Mouse (Mus musculus) kidney, postnatal 0 days (tissue): ENCODE results near the gene Atp11c. TPM values are rescaled to one million over a fixed set of nuclear protein-coding genes. Genes with fewer than 3 reads are reported as not detected.

ENCODE experiments used
- ATAC-seq: fragments of 200-750 bp; cut with Nextera tagmentation; replicated peaks from 2 replicates; pipeline ENCODE4 v1.8.0; 2017; ENCODE audit warnings: low read depth, moderate number of reproducible peaks, moderate TSS enrichment, moderate library complexity; ENCODE audit not compliant: low FRiP score
- DNase-seq: peaks from one replicate; pipeline ENCODE4 v3.0.0-alpha.2; 2016; ENCODE audit warnings: low spot score
- H3K27ac ChIP-seq: fragments of 300-500 bp; sonication (generic); 2 replicates; pipeline ENCODE4 v1.5.1; 2014; ENCODE audit warnings: mild to moderate bottlenecking
- H3K27me3 ChIP-seq: fragments of 300-500 bp; sonication (generic); 2 replicates; pipeline ENCODE4 v1.6.1; 2014; ENCODE audit warnings: low read length, mixed read lengths; ENCODE audit not compliant: insufficient read depth
- H3K36me3 ChIP-seq: fragments of 300-500 bp; sonication (generic); 2 replicates; pipeline ENCODE4 v1.6.1; 2014; ENCODE audit warnings: low read length, mixed read lengths; ENCODE audit not compliant: insufficient read depth
- H3K4me1 ChIP-seq: fragments of 300-500 bp; sonication (generic); replicated peaks from 2 replicates; pipeline ENCODE4 v1.6.1; 2014; ENCODE audit warnings: antibody characterized with exemption, low read length, mixed read lengths; ENCODE audit not compliant: insufficient read depth
- H3K4me2 ChIP-seq: fragments of 300-500 bp; sonication (generic); 2 replicates; pipeline ENCODE4 v1.6.1; 2014; ENCODE audit warnings: mild to moderate bottlenecking, low read length, moderate library complexity, mixed read lengths
- H3K4me3 ChIP-seq: fragments of 300-500 bp; sonication (generic); replicated peaks from 2 replicates; pipeline ENCODE4 v1.5.1; 2014; ENCODE audit warnings: low read depth, low read length
- H3K9ac ChIP-seq: fragments of 300-500 bp; sonication (generic); 2 replicates; pipeline ENCODE4 v1.6.1; 2014; ENCODE audit warnings: low read depth, low read length
- H3K9me3 ChIP-seq: fragments of 300-500 bp; sonication (generic); replicated peaks from 2 replicates; pipeline ENCODE4 v1.6.1; 2016; ENCODE audit warnings: low read length, inconsistent platforms, mixed read lengths
- CTCF ChIP-seq: IDR thresholded peaks from 2 replicates; pipeline ENCODE4 v1.5.1; 2016; ENCODE audit warnings: antibody characterized with exemption, low read depth, mild to moderate bottlenecking, moderate library complexity
- WGBS: fragments of 180-500 bp; shearing (Covaris S2); extraction: QIAGEN DNeasy Blood & Tissue Kit; methylation state at CpG from one replicate; pipeline ENCODE4 v1.1.7; 2014; 5-methylcytosine and 5-hydroxymethylcytosine counted together
- polyA plus RNA-seq: library from polyadenylated mRNA; unstranded; fragments of >200 nt; fragmentation: Nextera tagmentation; extraction: Ambion mirVana; gene quantifications from 2 replicates; pipeline ENCODE4 v1.2.1, GENCODE M21; 2015

Gene Atp11c
- polyA plus RNA-seq, 1 experiment from 2014 or later = 6.9 TPM

- Histone ChIP-seq H3K27ac (peak overlapping the region; percentile 95), H3K4me2 (peak overlapping the region; percentile 62), H3K9ac (peak overlapping the region; percentile 90), H3K9me3 (no peaks in the 10 kb centered on the region), H3K4me3 (peak overlapping the region; percentile 66), H3K4me1 (no peaks in the 10 kb centered on the region), H3K27me3 (no peaks in the 10 kb centered on the region), H3K36me3 (no peaks in the 10 kb centered on the region)
- DNase-seq (peak; percentile 59), ATAC-seq (peak; percentile 87)
- 23% methylated on average over 54 of the region's 126 CpGs for WGBS
- TF ChIP-seq CTCF = no peak
Observed at GRCm38 (mm10) chrX:60403764-60404667, 188.5 kb downstream of the Atp11c start.

- no peaks in the 10 kb centered on the region for H3K36me3 ChIP-seq
- peak overlapping the region; percentile 66 for H3K4me3 ChIP-seq
- ATAC-seq (peak; percentile 22; the same call in 1 of the 2 replicates), DNase-seq (peak; percentile 16)
- TF ChIP-seq CTCF = no peak
- 26% methylated on average over 45 of the region's 46 CpGs for WGBS
- no peaks in the 10 kb centered on the region for H3K9me3 ChIP-seq
- H3K9ac ChIP-seq = peak overlapping the region; percentile 90
- no peaks in the 10 kb centered on the region for H3K27me3 ChIP-seq
- H3K4me1 ChIP-seq = no peaks in the 10 kb centered on the region
- H3K27ac ChIP-seq = 0 out of 2 replicates have a peak overlapping the region, but pooled peaks have one; percentile 6
- peak overlapping the region; percentile 62 for H3K4me2 ChIP-seq
Observed at GRCm38 (mm10) chrX:60403062-60403763, 189.3 kb downstream of the Atp11c start.

GRCm38 (mm10) chrX:60394292-60394691 is 198.2 kb downstream of the Atp11c start:
- DNase-seq (no peak), ATAC-seq (no peak)
- H3K4me1 ChIP-seq = no peaks in the 10 kb centered on the region
- no peak overlapping the region for H3K4me3 ChIP-seq
- no peak overlapping the region for H3K4me2 ChIP-seq
- no peaks in the 10 kb centered on the region for H3K9me3 ChIP-seq
- no peaks in the 10 kb centered on the region for H3K27me3 ChIP-seq
- no peaks in the 10 kb centered on the region for H3K36me3 ChIP-seq
- WGBS = 71% methylated on average over 4 of the region's 4 CpGs
- TF ChIP-seq CTCF = no peak
- H3K27ac ChIP-seq = no peak overlapping the region
- H3K9ac ChIP-seq = no peak overlapping the region

- ATAC-seq = no peak
Observed at GRCm38 (mm10) chrX:60386852-60387251, 205.6 kb downstream of the Atp11c start.

GRCm38 (mm10) chrX:60381711-60382110 is 210.8 kb downstream of the Atp11c start:
- H3K27me3 ChIP-seq = no peaks in the 10 kb centered on the region
- H3K9ac ChIP-seq = no peak overlapping the region
- no peak for ATAC-seq
- WGBS = 63% methylated on average over 2 of the region's 2 CpGs
- DNase-seq = no peak
- no peak overlapping the region for H3K4me3 ChIP-seq
- no peaks in the 10 kb centered on the region for H3K9me3 ChIP-seq
- no peak overlapping the region for H3K27ac ChIP-seq
- H3K4me1 ChIP-seq = no peaks in the 10 kb centered on the region
- no peak overlapping the region for H3K4me2 ChIP-seq
- TF ChIP-seq CTCF = no peak
- no peaks in the 10 kb centered on the region for H3K36me3 ChIP-seq

More at GRCm38 (mm10) chrX:60386852-60387251, 205.6 kb downstream of the Atp11c start:
- no peaks in the 10 kb centered on the region for H3K36me3 ChIP-seq
- WGBS = 77% methylated on average over 1 of the region's 1 CpGs
- H3K9ac ChIP-seq = no peak overlapping the region
- no peak overlapping the region for H3K4me2 ChIP-seq
- TF ChIP-seq CTCF = no peak
- no peaks in the 10 kb centered on the region for H3K9me3 ChIP-seq
- no peak overlapping the region for H3K27ac ChIP-seq
- no peak for DNase-seq
- H3K4me3 ChIP-seq = no peak overlapping the region
- H3K4me1 ChIP-seq = no peaks in the 10 kb centered on the region
- H3K27me3 ChIP-seq = no peaks in the 10 kb centered on the region

GRCm38 (mm10) chrX:60380386-60380785 is 212.1 kb downstream of the Atp11c start:
- Histone ChIP-seq H3K4me1 (no peaks in the 10 kb centered on the region), H3K27ac (no peak overlapping the region), H3K9ac (no peak overlapping the region), H3K27me3 (no peaks in the 10 kb centered on the region), H3K36me3 (no peaks in the 10 kb centered on the region), H3K4me3 (no peak overlapping the region), H3K9me3 (no peaks in the 10 kb centered on the region), H3K4me2 (no peak overlapping the region)
- ATAC-seq (no peak), DNase-seq (no peak)
- TF ChIP-seq CTCF = no peak
